Mouse (Mus musculus): ENCODE data around the gene Tmub1.

Tmub1 gene

GRCm38 (mm10) chr5:24453283-24453984 is 5.8 kb upstream of the Tmub1 start:
- no peak for DNase-seq (ENCODE audit: low spot score)

- peak; percentile 11 for DNase-seq (ENCODE audit: low spot score)
Measured at GRCm38 (mm10) chr5:24452691-24453233, 5.1 kb upstream of the Tmub1 start.

GRCm38 (mm10) chr5:24452030-24452690 is 4.5 kb upstream of the Tmub1 start, which contains the start of gene Agap3:
Agap3 (plus strand) TSS chr5:24452177.
- DNase-seq (ENCODE audit: low spot score) = peak; percentile 51

- DNase-seq (ENCODE audit: low spot score) = peak; percentile 80
Measured at GRCm38 (mm10) chr5:24451264-24452029, 3.8 kb upstream of the Tmub1 start.

GRCm38 (mm10) chr5:24446630-24447029 is 1.0 kb downstream of the Tmub1 start:
- DNase-seq (ENCODE audit: low spot score) = no peak

GRCm38 (mm10) chr5:24445428-24446080 is 2.1 kb downstream of the Tmub1 start:
- DNase-seq (ENCODE audit: low spot score) = no peak

GRCm38 (mm10) chr5:24444746-24445427 is 2.8 kb downstream of the Tmub1 start, which contains the start of gene Fastk:
Fastk (minus strand) TSS chr5:24445287.
- DNase-seq (ENCODE audit: low spot score) = peak; percentile 89

GRCm38 (mm10) chr5:24443927-24444326 is 3.7 kb downstream of the Tmub1 start:
- no peak for DNase-seq (ENCODE audit: low spot score)

- no peak for DNase-seq (ENCODE audit: low spot score)
Measured at GRCm38 (mm10) chr5:24443204-24443603, 4.5 kb downstream of the Tmub1 start.

- DNase-seq (ENCODE audit: low spot score) = no peak
Measured at GRCm38 (mm10) chr5:24442029-24442428, 5.6 kb downstream of the Tmub1 start.

GRCm38 (mm10) chr5:24441187-24441586 is 6.5 kb downstream of the Tmub1 start:
- no peak for DNase-seq (ENCODE audit: low spot score)

GRCm38 (mm10) chr5:24433993-24434392 is 13.7 kb downstream of the Tmub1 start:
- DNase-seq (ENCODE audit: low spot score) = no peak

GRCm38 (mm10) chr5:24428596-24428995 is 19.1 kb downstream of the Tmub1 start:
- no peak for DNase-seq (ENCODE audit: low spot score)

- DNase-seq (ENCODE audit: low spot score) = no peak
Measured at GRCm38 (mm10) chr5:24427981-24428402, 19.7 kb downstream of the Tmub1 start.

- DNase-seq (ENCODE audit: low spot score) = no peak
Measured at GRCm38 (mm10) chr5:24427285-24427633, 20.4 kb downstream of the Tmub1 start.

- no peak for DNase-seq (ENCODE audit: low spot score)
Measured at GRCm38 (mm10) chr5:24426556-24427284, 20.9 kb downstream of the Tmub1 start.

- DNase-seq (ENCODE audit: low spot score) = no peak
Measured at GRCm38 (mm10) chr5:24426037-24426432, 21.6 kb downstream of the Tmub1 start.

- peak; percentile 57 for DNase-seq (ENCODE audit: low spot score)
Measured at GRCm38 (mm10) chr5:24425421-24426036, 22.1 kb downstream of the Tmub1 start.

GRCm38 (mm10) chr5:24424861-24425411 is 22.7 kb downstream of the Tmub1 start:
- peak; percentile 81 for DNase-seq (ENCODE audit: low spot score)

All from T-cell, adult 2 months (primary cell).